Mouse (Mus musculus) midbrain, embryonic 11.5 days (tissue): ENCODE measurements at regions not wholly inside any gene's neighbourhood (a gene's known extent, or its start where the extent isn't known, plus 50 kb on each side); places are given as distances from the start of the nearest gene placed in this dataset.

Source experiments
- ATAC-seq: fragments of 200-750 bp; cut with Nextera tagmentation; 2 replicates; pipeline ENCODE4 v1.8.0; 2017; ENCODE audit warnings: moderate TSS enrichment, moderate library complexity; ENCODE audit not compliant: low FRiP score
- DNase-seq: peaks from one replicate; pipeline ENCODE4 v3.0.0; 2015; ENCODE audit warnings: low spot score; ENCODE audit errors: missing footprints
- H3K27ac ChIP-seq: fragments of 300-500 bp; sonication (generic); 2 replicates; pipeline ENCODE4 v1.5.1; 2014; ENCODE audit warnings: low read depth, low read length
- H3K27me3 ChIP-seq: fragments of 300-500 bp; sonication (generic); 2 replicates; pipeline ENCODE4 v1.6.1; 2014; ENCODE audit warnings: mild to moderate bottlenecking, low read length, moderate library complexity, mixed read lengths; ENCODE audit not compliant: control insufficient read depth, insufficient read depth
- H3K36me3 ChIP-seq: fragments of 300-500 bp; sonication (generic); 2 replicates; pipeline ENCODE4 v1.6.1; 2014; ENCODE audit warnings: mild to moderate bottlenecking, low read length, moderate library complexity, mixed read lengths; ENCODE audit not compliant: control insufficient read depth, insufficient read depth
- H3K4me1 ChIP-seq: fragments of 300-500 bp; sonication (generic); 2 replicates; pipeline ENCODE4 v1.6.1; 2014; ENCODE audit warnings: low read length; ENCODE audit not compliant: control insufficient read depth, insufficient read depth
- H3K4me2 ChIP-seq: fragments of 300-500 bp; sonication (generic); 2 replicates; pipeline ENCODE4 v1.6.1; 2014; ENCODE audit warnings: mild to moderate bottlenecking, moderate library complexity
- H3K4me3 ChIP-seq: fragments of 300-500 bp; sonication (generic); 2 replicates; pipeline ENCODE4 v1.5.1; 2014; ENCODE audit warnings: low read depth, low read length
- H3K9ac ChIP-seq: fragments of 300-500 bp; sonication (generic); 2 replicates; pipeline ENCODE4 v1.6.1; 2014; ENCODE audit warnings: low read length
- H3K9me3 ChIP-seq: fragments of 300-500 bp; sonication (generic); 2 replicates; pipeline ENCODE4 v1.6.1; 2016; ENCODE audit warnings: low read length; ENCODE audit not compliant: control insufficient read depth
- WGBS: fragments of 180-500 bp; shearing (Covaris S2); extraction: QIAGEN DNeasy Blood & Tissue Kit; methylation state at CpG from one replicate; pipeline ENCODE4 v1.1.7; 2014; 5-methylcytosine and 5-hydroxymethylcytosine counted together

GRCm38 (mm10) chr14:106327653-106328283 lies 221.8 kb downstream of the Trim52 start:
- Histone ChIP-seq H3K4me3 (no peak overlapping the region), H3K27me3 (no peaks in the 10 kb centered on the region), H3K9me3 (no peaks in the 10 kb centered on the region), H3K4me1 (no peaks in the 10 kb centered on the region), H3K27ac (no peak overlapping the region), H3K36me3 (no peaks in the 10 kb centered on the region), H3K4me2 (no peak overlapping the region), H3K9ac (no peak overlapping the region)
- ATAC-seq (no peak), DNase-seq (no peak)
- WGBS = 90% methylated on average over 8 of the region's 8 CpGs

- no peak for ATAC-seq
- Histone ChIP-seq H3K4me1 (no peaks in the 10 kb centered on the region), H3K4me3 (no peak overlapping the region), H3K27me3 (no peaks in the 10 kb centered on the region), H3K9me3 (no peaks in the 10 kb centered on the region), H3K36me3 (no peaks in the 10 kb centered on the region), H3K4me2 (no peak overlapping the region), H3K9ac (no peak overlapping the region), H3K27ac (no peak overlapping the region)
- no peak for DNase-seq
- 75% methylated on average over 8 of the region's 8 CpGs for WGBS
Measured at GRCm38 (mm10) chr14:106364767-106365623, 259.0 kb downstream of the Trim52 start.

- ATAC-seq (no peak), DNase-seq (no peak)
- Histone ChIP-seq H3K9me3 (no peaks in the 10 kb centered on the region), H3K27ac (no peak overlapping the region), H3K4me3 (no peak overlapping the region), H3K27me3 (no peaks in the 10 kb centered on the region), H3K36me3 (no peaks in the 10 kb centered on the region), H3K4me2 (no peak overlapping the region), H3K9ac (no peak overlapping the region), H3K4me1 (no peaks in the 10 kb centered on the region)
- WGBS = 66% methylated on average over 3 of the region's 3 CpGs
Measured at GRCm38 (mm10) chr14:106365624-106366118, 259.7 kb downstream of the Trim52 start.

GRCm38 (mm10) chr14:106373451-106373850 lies 267.5 kb downstream of the Trim52 start:
- H3K4me3 ChIP-seq = no peak overlapping the region
- no peak for ATAC-seq

GRCm38 (mm10) chr14:106379645-106380044 lies 273.6 kb downstream of the Trim52 start:
- H3K4me1 ChIP-seq = no peaks in the 10 kb centered on the region
- DNase-seq (no peak), ATAC-seq (no peak)
- H3K36me3 ChIP-seq = no peaks in the 10 kb centered on the region
- H3K9ac ChIP-seq = no peak overlapping the region
- no peak overlapping the region for H3K4me3 ChIP-seq
- H3K27me3 ChIP-seq = no peaks in the 10 kb centered on the region
- WGBS = 91% methylated on average over 4 of the region's 4 CpGs
- no peak overlapping the region for H3K4me2 ChIP-seq
- no peaks in the 10 kb centered on the region for H3K9me3 ChIP-seq
- no peak overlapping the region for H3K27ac ChIP-seq

More at GRCm38 (mm10) chr14:106373451-106373850, 267.5 kb downstream of the Trim52 start:
- no peak for DNase-seq
- no peak overlapping the region for H3K9ac ChIP-seq
- H3K4me1 ChIP-seq = no peaks in the 10 kb centered on the region
- H3K36me3 ChIP-seq = no peaks in the 10 kb centered on the region
- no peak overlapping the region for H3K4me2 ChIP-seq
- 56% methylated on average over 1 of the region's 1 CpGs for WGBS
- no peaks in the 10 kb centered on the region for H3K27me3 ChIP-seq
- no peak overlapping the region for H3K27ac ChIP-seq
- H3K9me3 ChIP-seq = no peaks in the 10 kb centered on the region

- ATAC-seq = no peak
- Histone ChIP-seq H3K9ac (no peak overlapping the region), H3K4me3 (no peak overlapping the region), H3K9me3 (no peaks in the 10 kb centered on the region), H3K27me3 (no peaks in the 10 kb centered on the region), H3K27ac (no peak overlapping the region), H3K4me2 (no peak overlapping the region), H3K4me1 (no peaks in the 10 kb centered on the region), H3K36me3 (no peaks in the 10 kb centered on the region)
- no peak for DNase-seq
- WGBS = 87% methylated on average over 3 of the region's 3 CpGs
Measured at GRCm38 (mm10) chr14:106387671-106388070, 281.7 kb downstream of the Trim52 start.

- no peaks in the 10 kb centered on the region for H3K36me3 ChIP-seq
- no peak overlapping the region for H3K27ac ChIP-seq
- H3K9me3 ChIP-seq = no peaks in the 10 kb centered on the region
- H3K27me3 ChIP-seq = no peaks in the 10 kb centered on the region
- H3K9ac ChIP-seq = no peak overlapping the region
- H3K4me2 ChIP-seq = no peak overlapping the region
- ATAC-seq (no peak), DNase-seq (no peak)
- H3K4me3 ChIP-seq = no peak overlapping the region
- WGBS = 95% methylated on average over 9 of the region's 9 CpGs
- H3K4me1 ChIP-seq = no peaks in the 10 kb centered on the region
Measured at GRCm38 (mm10) chr14:106390546-106390945, 284.5 kb downstream of the Trim52 start.

GRCm38 (mm10) chr14:106393978-106394377 lies 288.0 kb downstream of the Trim52 start:
- Histone ChIP-seq H3K9ac (no peak overlapping the region), H3K27ac (no peak overlapping the region), H3K4me2 (no peak overlapping the region), H3K27me3 (no peaks in the 10 kb centered on the region), H3K4me3 (no peak overlapping the region), H3K4me1 (no peaks in the 10 kb centered on the region), H3K36me3 (no peaks in the 10 kb centered on the region), H3K9me3 (no peaks in the 10 kb centered on the region)
- DNase-seq (no peak), ATAC-seq (no peak)
- WGBS = 86% methylated on average over 4 of the region's 4 CpGs

GRCm38 (mm10) chr14:106412917-106413558 lies 307.0 kb downstream of the Trim52 start:
- no peak overlapping the region for H3K4me2 ChIP-seq
- no peak overlapping the region for H3K4me3 ChIP-seq
- WGBS = 87% methylated on average over 2 of the region's 2 CpGs
- no peaks in the 10 kb centered on the region for H3K4me1 ChIP-seq
- ATAC-seq (no peak), DNase-seq (no peak)
- H3K9ac ChIP-seq = no peak overlapping the region
- H3K27ac ChIP-seq = no peak overlapping the region
- no peaks in the 10 kb centered on the region for H3K36me3 ChIP-seq
- no peaks in the 10 kb centered on the region for H3K9me3 ChIP-seq
- H3K27me3 ChIP-seq = no peaks in the 10 kb centered on the region
